Mouse (Mus musculus): ENCODE results near the gene Efna1. TPM values are rescaled to one million over a fixed set of nuclear protein-coding genes. Genes with fewer than 3 reads are reported as not detected.
A peak's percentile ranks its signal among the peaks of the same experiment; 100 is the strongest.

The Efna1 gene
- polyA plus RNA-seq, 2 experiments, result 42.2 to 52.2 TPM

DNA sequence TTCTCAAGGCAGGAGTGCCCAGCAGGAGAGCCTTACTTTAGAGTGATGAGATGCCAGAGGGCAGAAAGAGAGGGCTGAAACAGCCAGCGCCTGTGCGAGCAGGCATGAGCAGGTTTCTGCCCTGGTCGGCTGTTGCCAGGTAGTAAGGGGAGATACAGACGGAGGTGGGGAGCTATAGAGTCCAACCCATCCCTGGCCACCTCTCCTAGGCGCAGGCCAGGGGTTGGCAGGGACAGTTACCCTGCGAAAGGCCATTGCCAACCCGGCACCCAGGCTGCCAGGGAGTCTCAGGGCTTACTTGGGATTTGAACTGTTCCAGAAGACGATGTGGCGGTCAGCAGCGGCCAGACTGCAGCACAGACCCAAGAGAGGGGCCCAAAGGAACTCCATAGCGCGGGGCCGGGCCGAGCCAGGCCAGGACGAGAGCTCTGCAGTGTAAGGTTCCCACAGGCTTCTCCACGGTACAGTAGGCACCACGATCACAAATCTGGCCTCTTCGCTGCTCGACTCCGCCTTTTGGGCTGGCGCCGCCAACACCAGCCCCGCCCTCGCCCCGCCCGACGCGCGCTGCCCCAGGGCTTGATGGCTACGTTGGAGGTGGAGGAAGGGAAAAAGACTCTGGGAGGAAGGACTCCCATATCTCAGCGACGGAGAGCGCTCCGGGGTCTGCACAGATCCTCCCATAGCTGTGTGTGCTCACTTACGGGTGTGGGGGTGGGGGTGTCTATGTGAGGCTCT, 1.6 kb downstream of the Efna1 start:
- H3K9me3 ChIP-seq (ENCODE audit: control insufficient read depth, low read length), result no peaks in the 10 kb centered on the region

DNA sequence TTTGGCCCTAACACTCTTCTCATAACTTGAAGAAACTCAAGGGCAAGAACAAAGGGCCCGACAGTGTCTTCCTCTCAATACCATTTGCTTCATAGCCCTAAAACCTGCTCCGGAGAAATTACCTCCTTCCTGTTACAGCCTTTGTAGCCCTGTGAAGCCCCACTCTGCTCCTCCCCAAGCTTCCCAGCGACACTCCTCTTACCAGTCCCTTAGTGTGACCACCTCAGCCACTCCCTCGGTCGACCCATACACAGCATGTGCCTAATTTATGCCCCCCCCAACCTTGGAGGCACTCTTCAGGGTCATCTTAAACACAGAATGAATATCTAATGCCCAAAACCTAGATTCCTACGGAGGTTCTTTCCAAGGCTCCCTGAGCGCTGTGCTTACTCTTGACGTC, 2.3 kb downstream of the Efna1 start:
- no peak for ATAC-seq (ENCODE audit: low FRiP score, low read depth)
- Histone ChIP-seq H3K4me3 (replicated peaks; ENCODE audit: low read length) (peak overlapping the region; percentile 48), H3K9ac (ENCODE audit: low read depth, low read length, severe bottlenecking) (peak overlapping the region; percentile 70), H3K4me1 (ENCODE audit: control insufficient read depth, insufficient read depth, low read length) (peaks cover 34% of the 10 kb centered on the region), H3K27me3 (ENCODE audit: control insufficient read depth, insufficient read depth, low read length) (no peaks in the 10 kb centered on the region), H3K9me3 (ENCODE audit: control insufficient read depth, low read length) (no peaks in the 10 kb centered on the region), H3K4me2 (replicated peaks; ENCODE audit: low read depth, low read length, severe bottlenecking) (peak overlapping the region; percentile 96), H3K27ac (replicated peaks; ENCODE audit: low read depth, low read length) (peak overlapping the region; percentile 73), H3K36me3 (ENCODE audit: control insufficient read depth, insufficient read depth, low read length) (peaks cover 21% of the 10 kb centered on the region)
- no peak for DNase-seq (ENCODE audit: low spot score)
- WGBS, result 11% methylated on average over 8 of the region's 8 CpGs
- no peak for TF ChIP-seq POLR2A (IDR thresholded peaks at IDR 0.05; ENCODE audit: borderline replicate concordance, extremely low read depth, insufficient read depth, insufficient read length)

More for the DNA sequence above, 1.6 kb downstream of the Efna1 start:
- peaks cover 17% of the 10 kb centered on the region for H3K36me3 ChIP-seq (ENCODE audit: control insufficient read depth, insufficient read depth, low read length)
- H3K9ac ChIP-seq (ENCODE audit: low read depth, low read length, severe bottlenecking), result peak overlapping the region; percentile 70
- peak; percentile 81 for ATAC-seq (ENCODE audit: low FRiP score, low read depth)
- peak overlapping the region; percentile 73 for H3K27ac ChIP-seq (replicated peaks; ENCODE audit: low read depth, low read length)
- H3K4me3 ChIP-seq (replicated peaks; ENCODE audit: low read length), result peak overlapping the region; percentile 48
- H3K4me2 ChIP-seq (replicated peaks; ENCODE audit: low read depth, low read length, severe bottlenecking), result peak overlapping the region; percentile 96
- 0 out of 2 replicates have a peak, but pooled peaks have one; percentile 64 for TF ChIP-seq POLR2A (IDR thresholded peaks at IDR 0.05; ENCODE audit: borderline replicate concordance, extremely low read depth, insufficient read depth, insufficient read length)
- 2% methylated on average over 35 of the region's 35 CpGs for WGBS
- H3K4me1 ChIP-seq (ENCODE audit: control insufficient read depth, insufficient read depth, low read length), result peaks cover 34% of the 10 kb centered on the region
- DNase-seq (ENCODE audit: low spot score), result peak; percentile 81
- H3K27me3 ChIP-seq (ENCODE audit: control insufficient read depth, insufficient read depth, low read length), result no peaks in the 10 kb centered on the region

DNA sequence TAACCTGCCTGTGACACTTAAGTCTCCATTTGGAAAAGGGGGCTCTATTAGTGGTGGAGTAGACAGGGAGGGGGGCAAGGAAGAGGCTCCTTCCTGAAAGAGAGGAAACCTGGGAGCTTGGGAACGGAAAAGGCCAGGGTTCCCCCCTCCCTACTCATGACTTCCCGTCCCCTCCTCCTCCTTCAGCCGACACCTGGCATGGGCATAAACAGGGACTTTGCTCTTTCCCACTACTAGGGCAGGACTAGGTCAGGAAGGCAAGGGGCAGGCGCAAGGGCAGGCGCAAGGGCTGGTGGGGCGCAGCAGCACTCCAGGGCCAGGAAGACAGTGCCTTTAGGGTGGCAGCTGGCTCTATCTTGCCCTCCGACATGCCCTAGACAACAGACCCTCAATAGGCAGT, 2.8 kb downstream of the Efna1 start:
- no peaks in the 10 kb centered on the region for H3K27me3 ChIP-seq (ENCODE audit: control insufficient read depth, insufficient read depth, low read length)
- peak overlapping the region; percentile 48 for H3K4me3 ChIP-seq (replicated peaks; ENCODE audit: low read length)
- H3K4me2 ChIP-seq (replicated peaks; ENCODE audit: low read depth, low read length, severe bottlenecking), result peak overlapping the region; percentile 96
- DNase-seq (ENCODE audit: low spot score) (no peak), ATAC-seq (ENCODE audit: low FRiP score, low read depth) (no peak)
- no peak for TF ChIP-seq POLR2A (IDR thresholded peaks at IDR 0.05; ENCODE audit: borderline replicate concordance, extremely low read depth, insufficient read depth, insufficient read length)
- peaks cover 34% of the 10 kb centered on the region for H3K4me1 ChIP-seq (ENCODE audit: control insufficient read depth, insufficient read depth, low read length)
- peak overlapping the region; percentile 70 for H3K9ac ChIP-seq (ENCODE audit: low read depth, low read length, severe bottlenecking)
- WGBS, result 48% methylated on average over 7 of the region's 7 CpGs
- no peaks in the 10 kb centered on the region for H3K9me3 ChIP-seq (ENCODE audit: control insufficient read depth, low read length)
- 0 out of 2 replicates have a peak overlapping the region, but pooled peaks have one; percentile 73 for H3K27ac ChIP-seq (replicated peaks; ENCODE audit: low read depth, low read length)
- H3K36me3 ChIP-seq (ENCODE audit: control insufficient read depth, insufficient read depth, low read length), result peaks cover 21% of the 10 kb centered on the region

DNA sequence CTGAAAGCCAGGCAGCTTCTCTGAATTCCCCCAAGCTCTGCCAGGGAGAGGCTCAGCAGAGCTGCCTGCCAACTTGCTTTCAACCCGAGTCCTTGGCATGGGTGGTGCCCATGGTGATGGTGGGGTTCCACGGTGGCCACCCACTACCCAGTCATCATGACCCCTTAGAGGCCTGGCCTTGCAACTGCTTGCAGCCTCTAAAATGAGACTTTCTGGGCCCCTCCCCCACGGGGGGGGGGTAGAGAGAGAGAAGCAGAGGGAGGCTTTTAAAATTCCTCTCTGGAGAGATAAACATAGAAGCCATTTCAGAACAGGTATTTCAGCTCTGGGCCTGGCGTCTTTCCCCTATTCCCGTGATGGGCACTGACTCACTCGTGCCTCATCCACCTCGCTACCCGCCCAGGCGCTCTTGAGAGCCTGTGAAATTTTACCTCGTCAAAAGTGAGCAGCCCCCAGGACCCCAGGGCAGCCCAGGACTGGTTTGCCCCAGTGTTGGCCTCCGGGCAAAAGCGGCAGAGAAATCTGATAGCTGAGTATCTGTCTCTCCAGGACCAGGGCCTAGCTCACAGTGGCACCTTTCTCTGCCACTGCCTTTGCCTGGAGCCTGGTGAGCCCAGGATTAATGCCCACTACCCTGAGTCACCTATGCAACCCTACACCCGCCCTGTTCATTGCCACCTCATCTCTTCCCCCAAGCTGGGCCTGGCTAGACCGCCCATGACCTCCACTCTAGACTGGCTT, 3.5 kb downstream of the Efna1 start:
- DNase-seq (ENCODE audit: low spot score) (no peak), ATAC-seq (ENCODE audit: low FRiP score, low read depth) (no peak)
- WGBS, result 25% methylated on average over 14 of the region's 14 CpGs
- peak overlapping the region; percentile 96 for H3K4me2 ChIP-seq (replicated peaks; ENCODE audit: low read depth, low read length, severe bottlenecking)
- TF ChIP-seq POLR2A (IDR thresholded peaks at IDR 0.05; ENCODE audit: borderline replicate concordance, extremely low read depth, insufficient read depth, insufficient read length), result no peak
- H3K27me3 ChIP-seq (ENCODE audit: control insufficient read depth, insufficient read depth, low read length), result no peaks in the 10 kb centered on the region
- no peaks in the 10 kb centered on the region for H3K9me3 ChIP-seq (ENCODE audit: control insufficient read depth, low read length)
- H3K27ac ChIP-seq (replicated peaks; ENCODE audit: low read depth, low read length), result peak overlapping the region; percentile 56
- peak overlapping the region; percentile 70 for H3K9ac ChIP-seq (ENCODE audit: low read depth, low read length, severe bottlenecking)
- H3K36me3 ChIP-seq (ENCODE audit: control insufficient read depth, insufficient read depth, low read length), result peaks cover 26% of the 10 kb centered on the region
- peak overlapping the region; percentile 48 for H3K4me3 ChIP-seq (replicated peaks; ENCODE audit: low read length)
- peaks cover 34% of the 10 kb centered on the region for H3K4me1 ChIP-seq (ENCODE audit: control insufficient read depth, insufficient read depth, low read length)

DNA sequence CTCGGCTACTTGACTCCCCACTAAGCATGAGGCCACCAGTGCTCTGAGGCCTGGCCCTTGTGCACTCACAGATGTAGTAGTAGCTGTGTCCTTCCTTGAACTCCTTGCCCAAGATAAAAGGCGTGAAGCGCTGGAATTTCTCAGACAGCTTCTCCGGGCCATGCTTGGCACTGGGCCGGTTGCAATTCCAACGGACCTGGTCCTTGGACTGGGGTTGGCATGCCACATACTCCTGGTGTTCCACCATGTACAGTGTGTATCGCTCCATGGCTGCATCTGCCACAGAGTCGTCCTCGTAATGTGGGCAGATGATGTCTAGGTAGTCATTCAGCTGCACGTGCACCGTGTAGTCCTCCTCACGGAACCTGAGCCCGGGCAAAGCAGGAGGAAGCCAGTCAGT, 4.9 kb downstream of the Efna1 start:
- 93% methylated on average over 13 of the region's 13 CpGs for WGBS
- no peak overlapping the region for H3K4me3 ChIP-seq (replicated peaks; ENCODE audit: low read length)
- H3K4me1 ChIP-seq (ENCODE audit: control insufficient read depth, insufficient read depth, low read length), result peaks cover 27% of the 10 kb centered on the region

More for the DNA sequence above, 4.9 kb downstream of the Efna1 start:
- no peak for DNase-seq (ENCODE audit: low spot score)
- Histone ChIP-seq H3K27me3 (ENCODE audit: control insufficient read depth, insufficient read depth, low read length) (no peaks in the 10 kb centered on the region), H3K9me3 (ENCODE audit: control insufficient read depth, low read length) (no peaks in the 10 kb centered on the region), H3K4me2 (replicated peaks; ENCODE audit: low read depth, low read length, severe bottlenecking) (no peak overlapping the region), H3K9ac (ENCODE audit: low read depth, low read length, severe bottlenecking) (no peak overlapping the region), H3K27ac (replicated peaks; ENCODE audit: low read depth, low read length) (no peak overlapping the region), H3K36me3 (ENCODE audit: control insufficient read depth, insufficient read depth, low read length) (peaks cover 34% of the 10 kb centered on the region)
- no peak for ATAC-seq (ENCODE audit: low FRiP score, low read depth)
- no peak for TF ChIP-seq POLR2A (IDR thresholded peaks at IDR 0.05; ENCODE audit: borderline replicate concordance, extremely low read depth, insufficient read depth, insufficient read length)
